Mouse (Mus musculus) lung, embryonic 15.5 days (tissue): ENCODE results near the gene Plxdc2. TPM values are rescaled to one million over a fixed set of nuclear protein-coding genes. Genes with fewer than 3 reads are reported as not detected.

Experiments used
- ATAC-seq: fragments of 200-750 bp; cut with Nextera tagmentation; 2 replicates; pipeline ENCODE4 v1.8.0; 2017; ENCODE audit warnings: moderate number of reproducible peaks, borderline replicate concordance; ENCODE audit not compliant: low FRiP score, low TSS enrichment; ENCODE audit errors: extremely low read depth
- H3K27ac ChIP-seq: fragments of 300-500 bp; sonication (generic); 2 replicates; pipeline ENCODE4 v1.5.1; 2015; ENCODE audit warnings: moderate library complexity, mild to moderate bottlenecking, inconsistent platforms
- H3K27me3 ChIP-seq: fragments of 300-500 bp; sonication (generic); 2 replicates; pipeline ENCODE4 v1.6.1; 2015; ENCODE audit warnings: inconsistent platforms
- H3K36me3 ChIP-seq: fragments of 300-500 bp; sonication (generic); 2 replicates; pipeline ENCODE4 v1.6.1; 2015; ENCODE audit warnings: inconsistent platforms
- H3K4me1 ChIP-seq: fragments of 300-500 bp; sonication (generic); 2 replicates; pipeline ENCODE4 v1.6.1; 2015; ENCODE audit warnings: inconsistent platforms
- H3K4me2 ChIP-seq: fragments of 300-500 bp; sonication (generic); 2 replicates; pipeline ENCODE4 v1.6.1; 2015; ENCODE audit warnings: inconsistent platforms, mild to moderate bottlenecking, moderate library complexity
- H3K4me3 ChIP-seq: fragments of 300-500 bp; sonication (generic); 2 replicates; pipeline ENCODE4 v1.5.1; 2015; ENCODE audit warnings: mild to moderate bottlenecking, inconsistent platforms
- H3K9ac ChIP-seq: fragments of 300-500 bp; sonication (generic); 2 replicates; pipeline ENCODE4 v1.6.1; 2015; ENCODE audit warnings: inconsistent platforms
- H3K9me3 ChIP-seq: fragments of 300-500 bp; sonication (generic); 2 replicates; pipeline ENCODE4 v1.6.1; 2016; ENCODE audit warnings: inconsistent platforms
- WGBS: fragments of 180-500 bp; shearing (Covaris S2); methylation state at CpG from one replicate; pipeline ENCODE4 v1.1.7; 2015; 5-methylcytosine and 5-hydroxymethylcytosine counted together
- polyA plus RNA-seq: library from polyadenylated mRNA; unstranded; fragments of >200 nt; fragmentation: Nextera tagmentation; extraction: Ambion mirVana; gene quantifications from 2 replicates; pipeline ENCODE4 v1.2.1, GENCODE M21; 2015

Gene Plxdc2
- polyA plus RNA-seq, 1 experiment from 2014 or later: 71.3 TPM

- Histone ChIP-seq H3K27me3 (no peaks in the 10 kb centered on the region), H3K36me3 (no peaks in the 10 kb centered on the region), H3K9ac (no peak overlapping the region), H3K4me1 (no peaks in the 10 kb centered on the region), H3K27ac (no peak overlapping the region), H3K4me2 (no peak overlapping the region), H3K9me3 (no peaks in the 10 kb centered on the region), H3K4me3 (no peak overlapping the region)
- no peak for ATAC-seq
- 71% methylated on average over 3 of the region's 3 CpGs for WGBS
Observed at GRCm38 (mm10) chr2:16507540-16508230, 151.6 kb downstream of the Plxdc2 start.

GRCm38 (mm10) chr2:16518148-16518547 lies 162.0 kb downstream of the Plxdc2 start:
- H3K4me2 ChIP-seq: no peak overlapping the region
- no peak overlapping the region for H3K4me3 ChIP-seq
- no peaks in the 10 kb centered on the region for H3K4me1 ChIP-seq
- 78% methylated on average over 2 of the region's 2 CpGs for WGBS
- ATAC-seq: no peak
- H3K9me3 ChIP-seq: no peaks in the 10 kb centered on the region
- H3K9ac ChIP-seq: no peak overlapping the region
- H3K36me3 ChIP-seq: no peaks in the 10 kb centered on the region
- no peak overlapping the region for H3K27ac ChIP-seq
- no peaks in the 10 kb centered on the region for H3K27me3 ChIP-seq

GRCm38 (mm10) chr2:16523427-16523826 lies 167.3 kb downstream of the Plxdc2 start:
- H3K27me3 ChIP-seq: no peaks in the 10 kb centered on the region
- H3K9me3 ChIP-seq: no peaks in the 10 kb centered on the region
- no peak overlapping the region for H3K27ac ChIP-seq
- H3K9ac ChIP-seq: no peak overlapping the region
- WGBS: 70% methylated on average over 1 of the region's 1 CpGs
- no peaks in the 10 kb centered on the region for H3K36me3 ChIP-seq
- H3K4me3 ChIP-seq: no peak overlapping the region
- no peaks in the 10 kb centered on the region for H3K4me1 ChIP-seq
- ATAC-seq: no peak
- no peak overlapping the region for H3K4me2 ChIP-seq

DNA sequence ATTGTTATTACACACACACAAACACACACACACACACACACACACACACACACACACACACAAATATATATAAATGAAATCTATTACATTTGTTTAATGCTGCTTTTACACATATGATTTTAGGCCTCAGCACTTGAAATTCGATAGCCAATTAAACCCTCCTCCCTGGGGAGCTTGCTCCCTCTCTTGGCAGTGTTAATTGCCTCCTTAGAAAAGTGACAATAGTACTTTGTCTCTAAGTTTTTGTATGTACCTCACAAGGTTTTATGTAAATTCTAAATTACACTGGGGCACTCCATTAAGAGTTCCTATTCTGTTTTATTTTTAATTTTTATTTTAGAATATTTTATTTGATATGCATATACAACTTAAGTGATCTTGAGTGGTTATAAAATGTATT lies 176.1 kb downstream of the Plxdc2 start:
- 56% methylated on average over 1 of the region's 1 CpGs for WGBS
- H3K9ac ChIP-seq: no peak overlapping the region
- ATAC-seq: no peak
- no peaks in the 10 kb centered on the region for H3K9me3 ChIP-seq
- no peaks in the 10 kb centered on the region for H3K27me3 ChIP-seq
- no peak overlapping the region for H3K4me2 ChIP-seq
- no peak overlapping the region for H3K27ac ChIP-seq
- no peak overlapping the region for H3K4me3 ChIP-seq
- H3K36me3 ChIP-seq: no peaks in the 10 kb centered on the region
- no peaks in the 10 kb centered on the region for H3K4me1 ChIP-seq

GRCm38 (mm10) chr2:16534566-16534965 lies 178.5 kb downstream of the Plxdc2 start:
- no peak overlapping the region for H3K4me2 ChIP-seq
- no peak overlapping the region for H3K4me3 ChIP-seq
- no peak overlapping the region for H3K9ac ChIP-seq
- no peaks in the 10 kb centered on the region for H3K4me1 ChIP-seq
- ATAC-seq: no peak
- H3K27ac ChIP-seq: no peak overlapping the region
- no peaks in the 10 kb centered on the region for H3K9me3 ChIP-seq
- H3K27me3 ChIP-seq: no peaks in the 10 kb centered on the region
- H3K36me3 ChIP-seq: no peaks in the 10 kb centered on the region
- WGBS: 69% methylated on average over 2 of the region's 2 CpGs

DNA sequence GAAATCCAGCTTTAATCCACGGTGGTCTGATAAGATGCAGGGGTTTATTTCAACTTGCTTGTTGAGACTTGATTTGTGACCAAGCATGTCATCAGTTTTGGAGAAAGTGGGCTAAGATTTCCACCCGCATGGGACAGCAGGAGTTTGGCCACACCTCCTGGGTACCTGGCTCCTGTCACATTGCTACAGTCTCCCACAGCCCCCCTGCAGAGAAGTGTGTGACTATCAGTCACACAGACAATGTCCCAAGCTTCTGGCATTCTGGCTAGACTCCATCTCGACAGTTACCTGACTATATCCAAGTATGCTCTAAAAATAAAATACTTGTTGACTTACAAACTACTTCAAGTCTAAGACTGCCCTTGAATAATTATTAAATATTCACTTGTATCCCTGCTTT lies 185.1 kb downstream of the Plxdc2 start:
- no peak for ATAC-seq
- Histone ChIP-seq H3K36me3 (no peaks in the 10 kb centered on the region), H3K9ac (no peak overlapping the region), H3K4me3 (no peak overlapping the region), H3K27me3 (no peaks in the 10 kb centered on the region), H3K4me2 (no peak overlapping the region), H3K9me3 (no peaks in the 10 kb centered on the region), H3K27ac (no peak overlapping the region), H3K4me1 (0 out of 2 replicates have a peak, but pooled peaks cover 3% of the 10 kb centered on the region)
- WGBS: 68% methylated on average over 3 of the region's 3 CpGs

GRCm38 (mm10) chr2:16545207-16545606 lies 189.1 kb downstream of the Plxdc2 start:
- Histone ChIP-seq H3K9me3 (no peaks in the 10 kb centered on the region), H3K4me3 (no peak overlapping the region), H3K27ac (no peak overlapping the region), H3K4me1 (0 out of 2 replicates have a peak, but pooled peaks cover 3% of the 10 kb centered on the region), H3K27me3 (no peaks in the 10 kb centered on the region), H3K9ac (no peak overlapping the region), H3K36me3 (no peaks in the 10 kb centered on the region), H3K4me2 (no peak overlapping the region)
- ATAC-seq: no peak
- WGBS: 36% methylated on average over 3 of the region's 3 CpGs

GRCm38 (mm10) chr2:16559287-16559686 lies 203.2 kb downstream of the Plxdc2 start:
- Histone ChIP-seq H3K9me3 (no peaks in the 10 kb centered on the region), H3K27ac (no peak overlapping the region), H3K27me3 (no peaks in the 10 kb centered on the region), H3K4me1 (no peaks in the 10 kb centered on the region), H3K9ac (no peak overlapping the region), H3K36me3 (no peaks in the 10 kb centered on the region), H3K4me2 (no peak overlapping the region), H3K4me3 (no peak overlapping the region)
- no peak for ATAC-seq
- WGBS: 55% methylated on average over 4 of the region's 4 CpGs

GRCm38 (mm10) chr2:16568263-16568662 lies 212.2 kb downstream of the Plxdc2 start:
- WGBS: 83% methylated on average over 2 of the region's 2 CpGs
- no peak overlapping the region for H3K4me3 ChIP-seq
- no peak overlapping the region for H3K27ac ChIP-seq
- no peaks in the 10 kb centered on the region for H3K4me1 ChIP-seq
- H3K9ac ChIP-seq: no peak overlapping the region
- H3K9me3 ChIP-seq: no peaks in the 10 kb centered on the region
- H3K27me3 ChIP-seq: no peaks in the 10 kb centered on the region
- H3K4me2 ChIP-seq: no peak overlapping the region
- ATAC-seq: no peak
- no peaks in the 10 kb centered on the region for H3K36me3 ChIP-seq

DNA sequence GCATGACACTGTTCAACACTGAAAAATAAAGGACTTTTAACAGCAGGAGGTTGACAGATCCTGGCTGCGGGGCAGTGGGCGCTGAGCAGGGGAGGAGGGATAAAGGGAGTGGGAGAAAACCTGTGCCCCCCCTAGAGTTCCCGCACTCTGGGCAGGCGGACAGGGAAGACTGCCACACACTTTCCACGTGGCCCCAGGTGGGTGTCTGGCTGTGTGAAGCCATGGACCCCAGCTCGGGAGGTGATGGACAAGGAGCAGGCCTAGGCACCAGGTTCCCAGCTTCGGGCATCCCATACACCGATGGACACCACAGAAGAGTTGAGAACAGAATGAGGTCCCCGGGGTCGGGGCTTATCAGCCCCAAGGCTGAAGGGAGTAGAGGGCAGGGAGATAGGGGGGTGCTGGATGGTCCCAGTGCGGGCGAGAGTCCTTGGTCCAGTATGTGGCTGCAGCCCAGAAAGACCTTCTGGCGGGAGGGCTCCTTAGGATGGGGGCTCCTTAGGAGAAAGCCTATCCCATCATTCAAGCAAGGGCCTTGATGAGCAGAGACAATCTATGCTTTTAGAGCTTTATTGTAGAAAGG lies 215.2 kb downstream of the Plxdc2 start:
- 87% methylated on average over 13 of the region's 13 CpGs for WGBS
- no peak overlapping the region for H3K9ac ChIP-seq
- H3K4me1 ChIP-seq: no peaks in the 10 kb centered on the region
- no peak for ATAC-seq
- H3K4me3 ChIP-seq: no peak overlapping the region
- H3K27me3 ChIP-seq: no peaks in the 10 kb centered on the region
- no peaks in the 10 kb centered on the region for H3K9me3 ChIP-seq
- no peak overlapping the region for H3K27ac ChIP-seq
- H3K4me2 ChIP-seq: no peak overlapping the region
- no peaks in the 10 kb centered on the region for H3K36me3 ChIP-seq

DNA sequence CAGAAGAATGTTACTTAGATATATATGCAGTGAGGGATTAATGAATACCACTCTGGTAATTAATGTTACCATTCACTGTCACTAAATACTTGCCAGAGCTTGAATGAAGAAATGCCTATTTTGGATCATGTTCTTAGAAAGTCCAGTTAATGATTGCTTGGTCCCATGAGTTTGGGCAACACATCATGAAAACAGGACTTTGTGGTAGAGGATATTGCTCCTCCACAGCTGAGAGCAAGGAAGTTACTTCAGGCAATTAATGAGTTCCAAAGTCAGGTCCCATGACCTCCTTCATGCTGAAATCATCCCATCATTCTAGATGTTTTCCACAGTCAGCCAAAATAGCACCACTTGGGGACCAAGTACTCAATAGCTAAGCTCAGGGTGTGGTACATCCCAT lies 220.5 kb downstream of the Plxdc2 start:
- Histone ChIP-seq H3K4me3 (no peak overlapping the region), H3K27ac (no peak overlapping the region), H3K9me3 (no peaks in the 10 kb centered on the region), H3K9ac (no peak overlapping the region), H3K4me1 (no peaks in the 10 kb centered on the region), H3K4me2 (no peak overlapping the region), H3K36me3 (no peaks in the 10 kb centered on the region), H3K27me3 (no peaks in the 10 kb centered on the region)
- ATAC-seq: no peak

GRCm38 (mm10) chr2:16578153-16578552 lies 222.0 kb downstream of the Plxdc2 start:
- Histone ChIP-seq H3K36me3 (no peaks in the 10 kb centered on the region), H3K27me3 (no peaks in the 10 kb centered on the region), H3K4me3 (no peak overlapping the region), H3K9me3 (no peaks in the 10 kb centered on the region), H3K27ac (no peak overlapping the region), H3K4me2 (no peak overlapping the region), H3K4me1 (no peaks in the 10 kb centered on the region), H3K9ac (no peak overlapping the region)
- ATAC-seq: no peak
- 71% methylated on average over 1 of the region's 1 CpGs for WGBS
